Mouse (Mus musculus) CH12.LX (cell line): Measurements from ENCODE around the gene Wdr77. TPM values are rescaled to one million over a fixed set of nuclear protein-coding genes. Genes with fewer than 3 reads are reported as not detected.

ENCODE experiments used
- DNase-seq: peaks from one replicate; pipeline ENCODE4 v3.0.0-alpha.2; 2013; ENCODE audit errors: extremely low read depth
- H3K27ac ChIP-seq: 2 replicates; pipeline ENCODE4 v1.5.1; 2012; ENCODE audit warnings: low read depth, mild to moderate bottlenecking, control low read depth, moderate library complexity; ENCODE audit not compliant: insufficient read depth
- H3K27me3 ChIP-seq: replicated peaks from 2 replicates; pipeline ENCODE3; 2012; ENCODE audit warnings: inconsistent platforms
- H3K36me3 ChIP-seq, 2 experiments: replicated peaks in 1 of 2; 2 replicates each; pipeline versions ENCODE3 to v1.6.1; 2012; ENCODE audit warnings: inconsistent platforms in 1 of 2, low read length in 1 of 2, mild to moderate bottlenecking in 1 of 2, mixed read lengths in 1 of 2, moderate library complexity in 1 of 2; ENCODE audit not compliant: control insufficient read depth in 1 of 2, insufficient read depth in 1 of 2
- H3K4me1 ChIP-seq, 2 experiments: 2 replicates each; pipeline ENCODE4 v1.6.1; 2012; ENCODE audit warnings: inconsistent platforms in 1 of 2, moderate library complexity in 1 of 2; ENCODE audit not compliant: insufficient read depth in 2 of 2, control insufficient read depth in 1 of 2
- H3K4me2 ChIP-seq: 2 replicates; pipeline ENCODE4 v1.6.1; 2012; ENCODE audit warnings: low read depth, mild to moderate bottlenecking, control low read depth; ENCODE audit not compliant: poor library complexity, insufficient read depth, severe bottlenecking
- H3K4me3 ChIP-seq, 3 experiments: fragments of 150-350 bp in 1 of 3; sonication (generic) in 1 of 3; replicated peaks in 1 of 3; 2 replicates each; pipeline versions ENCODE3 to v1.5.1; 2011 to 2012; ENCODE audit warnings: low read depth in 2 of 3, low read length in 2 of 3, mild to moderate bottlenecking in 2 of 3, moderate library complexity in 2 of 3, control low read depth in 1 of 3, improper control_type of control experiment in 1 of 3, inconsistent platforms in 1 of 3, mixed read lengths in 1 of 3; ENCODE audit not compliant: poor library complexity in 1 of 3
- H3K79me2 ChIP-seq: replicated peaks from 2 replicates; pipeline ENCODE4 v1.6.1; 2012; ENCODE audit warnings: mild to moderate bottlenecking, moderate library complexity; ENCODE audit not compliant: control insufficient read depth, poor library complexity, insufficient read depth, severe bottlenecking; ENCODE audit errors: extremely low read depth
- H3K9ac ChIP-seq: 2 replicates; pipeline ENCODE4 v1.6.1; 2012; ENCODE audit warnings: low read depth, mild to moderate bottlenecking, control low read depth, moderate library complexity; ENCODE audit not compliant: insufficient read depth
- H3K9me3 ChIP-seq: replicated peaks from 2 replicates; pipeline ENCODE3; 2012; ENCODE audit warnings: low read length, inconsistent platforms, mixed read lengths
- BHLHE40 ChIP-seq: IDR thresholded peaks from 2 replicates; pipeline ENCODE4 v1.6.1; 2011; ENCODE audit warnings: mild to moderate bottlenecking, low read depth, low read length, improper control_type of control experiment
- CHD1 ChIP-seq: IDR thresholded peaks from 2 replicates; pipeline ENCODE4 v1.6.1; 2012; ENCODE audit warnings: low read depth, low read length, improper control_type of control experiment, inconsistent platforms
- CTCF ChIP-seq, 2 experiments: IDR thresholded peaks in 1 of 2; conservative IDR thresholded peaks in 1 of 2; 2 replicates each; pipeline ENCODE4 v1.5.1; 2011 to 2012; ENCODE audit warnings: low read depth in 2 of 2, low read length in 2 of 2, improper control_type of control experiment in 1 of 2, inconsistent platforms in 1 of 2, mild to moderate bottlenecking in 1 of 2, moderate library complexity in 1 of 2
- ELF1 ChIP-seq: IDR thresholded peaks from 2 replicates; pipeline ENCODE4 v1.6.1; 2014; ENCODE audit warnings: low read depth, mild to moderate bottlenecking, inconsistent platforms, low read length, improper control_type of control experiment
- EP300 ChIP-seq: IDR thresholded peaks from 2 replicates; pipeline ENCODE4 v1.6.1; 2011; ENCODE audit warnings: low read length, improper control_type of control experiment
- GABPA ChIP-seq: IDR thresholded peaks from 2 replicates; pipeline ENCODE4 v1.6.1; 2012; ENCODE audit warnings: low read depth, low read length, improper control_type of control experiment, inconsistent platforms; ENCODE audit not compliant: insufficient replicate concordance
- HCFC1 ChIP-seq: IDR thresholded peaks from 2 replicates; pipeline ENCODE4 v1.6.1; 2012; ENCODE audit warnings: low read depth, mild to moderate bottlenecking, inconsistent platforms, low read length, improper control_type of control experiment
- IRF4 ChIP-seq: IDR thresholded peaks from 2 replicates; pipeline ENCODE4 v1.6.1; 2014; ENCODE audit warnings: low read depth, mild to moderate bottlenecking, inconsistent platforms, low read length, improper control_type of control experiment
- JUND ChIP-seq: conservative IDR thresholded peaks from 2 replicates; pipeline ENCODE4 v1.6.1; 2011; ENCODE audit warnings: low read depth, low read length, improper control_type of control experiment
- MAFK ChIP-seq: IDR thresholded peaks from 2 replicates; pipeline ENCODE4 v1.6.1; 2011; ENCODE audit warnings: low read length, improper control_type of control experiment; ENCODE audit not compliant: insufficient replicate concordance
- MEF2A ChIP-seq: IDR thresholded peaks from 2 replicates; pipeline ENCODE4 v1.6.1; 2014; ENCODE audit warnings: low read depth, mild to moderate bottlenecking, inconsistent platforms, low read length, improper control_type of control experiment, borderline replicate concordance
- MYC ChIP-seq: IDR thresholded peaks from 2 replicates; pipeline ENCODE4 v1.6.1; 2011; ENCODE audit warnings: low read depth, mild to moderate bottlenecking, improper control_type of control experiment, low read length
- NELFE ChIP-seq: IDR thresholded peaks from 2 replicates; pipeline ENCODE4 v1.6.1; 2011; ENCODE audit warnings: low read depth, low read length, improper control_type of control experiment
- PAX5 ChIP-seq: IDR thresholded peaks from 2 replicates; pipeline ENCODE4 v1.6.1; 2012; ENCODE audit warnings: low read length, inconsistent platforms, mixed read lengths
- RAD21 ChIP-seq: IDR thresholded peaks from 2 replicates; pipeline ENCODE4 v1.6.1; 2011; ENCODE audit warnings: low read depth, mild to moderate bottlenecking, low read length, improper control_type of control experiment, moderate library complexity
- RCOR1 ChIP-seq: conservative IDR thresholded peaks from 2 replicates; pipeline ENCODE4 v1.6.1; 2012; ENCODE audit warnings: low read depth, mild to moderate bottlenecking, inconsistent platforms, low read length, improper control_type of control experiment
- SMC3 ChIP-seq: IDR thresholded peaks from 2 replicates; pipeline ENCODE4 v1.6.1; 2011; ENCODE audit warnings: low read depth, low read length, improper control_type of control experiment
- TCF12 ChIP-seq: IDR thresholded peaks from 2 replicates; pipeline ENCODE4 v1.6.1; 2014; ENCODE audit warnings: low read depth, mild to moderate bottlenecking, inconsistent platforms, low read length, improper control_type of control experiment
- USF1 ChIP-seq: IDR thresholded peaks from 2 replicates; pipeline ENCODE4 v1.6.1; 2014; ENCODE audit warnings: low read depth, mild to moderate bottlenecking, inconsistent platforms, low read length, improper control_type of control experiment
- USF2 ChIP-seq: conservative IDR thresholded peaks from 2 replicates; pipeline ENCODE4 v1.6.1; 2011; ENCODE audit warnings: low read depth, low read length, improper control_type of control experiment
- ZKSCAN1 ChIP-seq: IDR thresholded peaks from 2 replicates; pipeline ENCODE4 v1.6.1; 2012; ENCODE audit warnings: low read depth, inconsistent platforms, low read length, improper control_type of control experiment, borderline replicate concordance
- ZNF384 ChIP-seq: IDR thresholded peaks from 2 replicates; pipeline ENCODE4 v1.6.1; 2012; ENCODE audit warnings: low read depth, low read length, improper control_type of control experiment, inconsistent platforms
- dilution Hi-C: fragments of 300-500 bp; cut with MboI; formaldehyde crosslinking; loops from 2 replicates; pipeline ENCODE4 v1.14.3; 2020; ENCODE audit warnings: low sequenced_read_pairs; ENCODE audit not compliant: extremely low pct_unique_long_range_greater_than_20kb, extremely low pct_ligation_motif_present
- in situ Hi-C: fragments of 300-500 bp; cut with MboI; formaldehyde crosslinking; loops from 3 replicates; pipeline ENCODE4 v1.14.3; 2019; ENCODE audit warnings: low sequenced_read_pairs, low pct_ligation_motif_present, low pct_unique_long_range_greater_than_20kb, mixed read lengths
- polyA plus RNA-seq: library from polyadenylated mRNA; unstranded; fragments of >175 nt; gene quantifications from 2 replicates; pipeline ENCODE4 v1.2.1, GENCODE M21; 2012; ENCODE audit warnings: low read depth; ENCODE audit not compliant: insufficient read length
- total RNA-seq, 2 experiments: library from RNA; depleted of rRNA; stranded (reverse); fragments of 300-350 nt in 1 of 2; fragments of >200 nt in 1 of 2; gene quantifications; 2 replicates each; pipeline ENCODE4 v1.2.3; 2012 to 2014

Gene Wdr77
- total and polyA plus RNA-seq, 3 experiments = 87.4 to 235 (median 91.2) TPM

GRCm38 (mm10) chr3:105921959-105922358, 37.2 kb upstream of the Wdr77 start:
- Histone ChIP-seq H3K9me3 (no peaks in the 10 kb centered on the region), H3K4me2 (peak overlapping the region; percentile 29), H3K79me2 (no peaks in the 10 kb centered on the region), H3K4me1 (peaks cover 3 to 21% of the 10 kb centered on the region in 2 experiments; a peak in 3 of 4 replicates), H3K36me3 (peaks cover 0 to 21% of the 10 kb centered on the region in 2 experiments), H3K27me3 (no peaks in the 10 kb centered on the region), H3K4me3 (no peak overlapping the region), H3K27ac (no peak overlapping the region), H3K9ac (no peak overlapping the region)
- in situ Hi-C loops (no loop called here), dilution Hi-C loops (loop anchor here (25.0 kb wide), 1 partner anchor 235 kb away; the partner anchor contains the start of gene Ddx20)
- peak; percentile 45 for DNase-seq
- TF ChIP-seq JUND (no peak), IRF4 (peak; percentile 78), MYC (peak; percentile 71; the same call in 1 of the 2 replicates), ZNF384 (no peak), EP300 (peak; percentile 71)

DNA sequence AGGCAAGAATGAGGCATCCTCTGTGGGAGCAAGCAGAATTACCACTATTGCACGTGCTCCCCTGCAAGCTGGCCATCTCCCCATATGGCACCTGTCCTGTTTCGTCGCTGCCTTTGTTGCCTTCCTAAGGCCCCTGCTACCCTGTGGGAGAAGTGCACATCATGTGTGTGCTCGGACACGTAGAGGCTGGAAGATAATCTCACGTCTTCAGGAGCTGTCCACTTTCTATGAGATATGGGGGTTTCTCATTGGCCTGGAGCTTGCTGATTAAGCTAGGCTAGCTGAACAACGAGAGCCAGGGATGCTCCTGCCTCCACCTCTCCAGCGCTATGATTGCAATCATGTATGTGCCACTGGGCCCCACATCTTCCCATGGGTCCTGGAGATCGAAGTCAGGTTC, 34.6 kb upstream of the Wdr77 start:
- no peak overlapping the region for H3K9ac ChIP-seq
- no peaks in the 10 kb centered on the region for H3K9me3 ChIP-seq
- in situ Hi-C loops = no loop called here
- no peak overlapping the region for H3K27ac ChIP-seq
- no peaks in the 10 kb centered on the region for H3K27me3 ChIP-seq
- H3K36me3 ChIP-seq = peaks cover 0 to 29% of the 10 kb centered on the region in 2 experiments
- dilution Hi-C loops = loop anchor here (25.0 kb wide), 1 partner anchor 237 kb away; the partner anchor contains the start of gene Ddx20
- no peak overlapping the region for H3K4me2 ChIP-seq
- peaks cover 9 to 43% of the 10 kb centered on the region in 2 experiments for H3K4me1 ChIP-seq
- no peaks in the 10 kb centered on the region for H3K79me2 ChIP-seq
- TF ChIP-seq SMC3 = no peak
- no peak for TF ChIP-seq PAX5
- no peak for TF ChIP-seq RCOR1
- TF ChIP-seq HCFC1 = no peak
- no peak for TF ChIP-seq USF1
- no peak for TF ChIP-seq USF2
- no peak for TF ChIP-seq RAD21
- TF ChIP-seq MEF2A = no peak
- TF ChIP-seq TCF12 = no peak
- TF ChIP-seq ZKSCAN1 = no peak
- TF ChIP-seq BHLHE40 = no peak
- TF ChIP-seq ELF1 = no peak
- no peak for TF ChIP-seq GABPA
- no peak for TF ChIP-seq CHD1
- TF ChIP-seq NELFE = no peak
- no peak for TF ChIP-seq CTCF (conservative IDR thresholded peaks at IDR 0.05 in 1 of 2, IDR thresholded peaks at IDR 0.05 in 1 of 2; ENCODE audit: low read depth in 2 of 2, low read length in 2 of 2)
- no peak for TF ChIP-seq MAFK
- H3K4me3 ChIP-seq = no peak overlapping the region
- DNase-seq = no peak
